Mouse (Mus musculus): ENCODE measurements at regions not wholly inside any gene's neighbourhood (a gene's known extent, or its start where the extent isn't known, plus 50 kb on each side); places are given as distances from the start of the nearest gene placed in this dataset.

- no peak for DNase-seq
These were observed 157.5 kb downstream of the Rplp1 start for GRCm38 (mm10) chr9:61756801-61757342.

- no peak for DNase-seq
These were observed 158.0 kb downstream of the Rplp1 start for GRCm38 (mm10) chr9:61756224-61756800.

- DNase-seq: no peak
These were observed 159.0 kb downstream of the Rplp1 start for GRCm38 (mm10) chr9:61755311-61755710.

GRCm38 (mm10) chr9:61753795-61754194 lies 160.5 kb downstream of the Rplp1 start:
- no peak for DNase-seq

GRCm38 (mm10) chr9:61749201-61749600 lies 165.1 kb downstream of the Rplp1 start:
- no peak for DNase-seq

GRCm38 (mm10) chr9:61748416-61748815 lies 165.9 kb downstream of the Rplp1 start:
- DNase-seq: no peak

- DNase-seq: no peak
These were observed 167.9 kb downstream of the Rplp1 start for GRCm38 (mm10) chr9:61746401-61746800.

- DNase-seq: peak; percentile 48
These were observed 169.0 kb downstream of the Rplp1 start for GRCm38 (mm10) chr9:61745301-61745801.

- DNase-seq: no peak
These were observed 180.8 kb downstream of the Rplp1 start for GRCm38 (mm10) chr9:61733540-61733939.

GRCm38 (mm10) chr9:61732747-61733146 lies 181.6 kb downstream of the Rplp1 start:
- no peak for DNase-seq

- no peak for DNase-seq
These were observed 186.2 kb downstream of the Rplp1 start for GRCm38 (mm10) chr9:61728115-61728514.

GRCm38 (mm10) chr9:61727651-61728050 lies 186.7 kb downstream of the Rplp1 start:
- no peak for DNase-seq

- DNase-seq: no peak
These were observed 190.3 kb downstream of the Rplp1 start for GRCm38 (mm10) chr9:61724070-61724469.

- DNase-seq: no peak
These were observed 191.2 kb downstream of the Rplp1 start for GRCm38 (mm10) chr9:61723021-61723581.

- no peak for DNase-seq
These were observed 192.5 kb downstream of the Rplp1 start for GRCm38 (mm10) chr9:61721851-61722250.

- no peak for DNase-seq
These were observed 193.3 kb downstream of the Rplp1 start for GRCm38 (mm10) chr9:61721071-61721470.

GRCm38 (mm10) chr9:61720206-61720605 lies 194.1 kb downstream of the Rplp1 start:
- DNase-seq: no peak

- no peak for DNase-seq
These were observed 197.6 kb downstream of the Rplp1 start for GRCm38 (mm10) chr9:61716751-61717150.

GRCm38 (mm10) chr9:61714331-61715035 lies 199.9 kb downstream of the Rplp1 start:
- no peak for DNase-seq

GRCm38 (mm10) chr9:61713806-61714205 lies 200.5 kb downstream of the Rplp1 start:
- DNase-seq: no peak

GRCm38 (mm10) chr9:61711296-61711695 lies 203.0 kb downstream of the Rplp1 start:
- DNase-seq: no peak

GRCm38 (mm10) chr9:61707875-61708274 lies 206.5 kb downstream of the Rplp1 start:
- no peak for DNase-seq

- DNase-seq: no peak
These were observed 207.0 kb downstream of the Rplp1 start for GRCm38 (mm10) chr9:61707296-61707695.

- DNase-seq: no peak
These were observed 208.0 kb downstream of the Rplp1 start for GRCm38 (mm10) chr9:61706263-61706755.
